Mouse (Mus musculus): Measurements from ENCODE around the gene Serpinb1c. TPM values are rescaled to one million over a fixed set of nuclear protein-coding genes. Genes with fewer than 3 reads are reported as not detected.

The Serpinb1c gene
- polyA plus RNA-seq, 1 experiment from 2014 or later = not detected

Other genes starting within 250 kb of the Serpinb1c start
- gene Mylk4, start 114.3 kb downstream of the Serpinb1c start, polyA plus RNA-seq (2015; fragmentation: Nextera tagmentation; extraction: Ambion mirVana) = 0.08 and 0.12 TPM in 2 replicates
- gene Wrnip1, start 96.2 kb downstream of the Serpinb1c start, polyA plus RNA-seq (2015; fragmentation: Nextera tagmentation; extraction: Ambion mirVana) = 26.1 and 30.2 TPM in 2 replicates
- not detected in 2 replicates for gene D930007J09Rik, start 95.4 kb downstream of the Serpinb1c start, polyA plus RNA-seq (2015; fragmentation: Nextera tagmentation; extraction: Ambion mirVana)
- gene Serpinb1a, start 47.0 kb downstream of the Serpinb1c start, polyA plus RNA-seq (2015; fragmentation: Nextera tagmentation; extraction: Ambion mirVana) = 47.2 and 50.3 TPM in 2 replicates
- 15.1 and 16.6 TPM in 2 replicates for gene Serpinb6b, start 67.0 kb upstream of the Serpinb1c start, polyA plus RNA-seq (2015; fragmentation: Nextera tagmentation; extraction: Ambion mirVana)
- gene Serpinb9, start 105.0 kb upstream of the Serpinb1c start, polyA plus RNA-seq (2015; fragmentation: Nextera tagmentation; extraction: Ambion mirVana) = 12.6 and 12.9 TPM in 2 replicates
- gene Serpinb9b, start 129.2 kb upstream of the Serpinb1c start, polyA plus RNA-seq (2015; fragmentation: Nextera tagmentation; extraction: Ambion mirVana) = 0.45 and 0.57 TPM in 2 replicates
- gene Serpinb1b, start 180.4 kb upstream of the Serpinb1c start, polyA plus RNA-seq (2015; fragmentation: Nextera tagmentation; extraction: Ambion mirVana) = 0.73 and 0.85 TPM in 2 replicates